Mouse (Mus musculus): ENCODE data around the gene Nrf1.

Gene Nrf1

GRCm38 (mm10) chr6:30175225-30175917, 127.6 kb downstream of the Nrf1 start:
- DNase-seq (ENCODE audit: low read depth) = no peak

GRCm38 (mm10) chr6:30175918-30176421, 128.2 kb downstream of the Nrf1 start:
- DNase-seq (ENCODE audit: low read depth) = no peak

GRCm38 (mm10) chr6:30176496-30176895, 128.7 kb downstream of the Nrf1 start:
- DNase-seq (ENCODE audit: low read depth) = no peak

DNA sequence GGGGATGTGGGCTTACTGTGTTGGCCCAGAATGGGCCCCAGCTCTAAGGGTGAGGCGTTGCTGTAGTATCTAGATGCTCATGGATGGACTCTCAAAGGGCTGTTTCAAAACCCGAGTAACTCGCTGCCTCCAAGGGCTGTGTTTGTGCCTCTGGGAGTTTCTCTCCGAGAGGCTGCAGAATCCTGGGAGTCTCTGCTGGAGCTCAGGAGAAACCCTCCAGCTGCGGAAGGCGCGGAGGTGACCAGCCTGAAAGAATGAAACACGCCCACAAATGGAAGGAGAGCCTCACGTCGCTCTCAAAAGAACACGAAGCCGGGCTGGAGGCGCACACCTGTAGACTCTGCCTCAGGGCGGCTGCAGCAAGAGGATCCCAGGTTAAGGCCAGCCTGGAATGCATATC, 129.5 kb downstream of the Nrf1 start:
- DNase-seq (ENCODE audit: low read depth) = no peak

GRCm38 (mm10) chr6:30178023-30178639, 130.3 kb downstream of the Nrf1 start:
- DNase-seq (ENCODE audit: low read depth) = no peak

DNA sequence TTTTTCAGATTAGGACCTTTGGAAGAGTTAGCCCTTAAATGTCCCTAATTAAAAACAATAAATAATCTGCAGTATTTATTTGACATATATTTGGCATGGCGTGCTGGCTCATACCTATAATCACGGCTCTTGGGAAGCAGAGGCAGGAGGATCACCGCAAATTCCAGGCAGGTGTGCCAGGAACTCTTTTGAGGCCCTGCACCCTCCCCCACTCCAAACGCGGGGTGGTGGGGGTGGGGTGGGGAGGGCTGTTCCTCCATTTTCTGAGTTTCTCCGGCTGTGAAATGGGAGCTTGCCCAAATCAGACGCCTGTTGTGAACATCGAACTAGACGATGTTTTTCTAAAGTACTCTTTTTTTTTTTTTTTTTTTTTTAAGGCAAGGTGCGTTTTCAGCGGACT, 131.3 kb downstream of the Nrf1 start:
- DNase-seq (ENCODE audit: low read depth) = no peak

DNA sequence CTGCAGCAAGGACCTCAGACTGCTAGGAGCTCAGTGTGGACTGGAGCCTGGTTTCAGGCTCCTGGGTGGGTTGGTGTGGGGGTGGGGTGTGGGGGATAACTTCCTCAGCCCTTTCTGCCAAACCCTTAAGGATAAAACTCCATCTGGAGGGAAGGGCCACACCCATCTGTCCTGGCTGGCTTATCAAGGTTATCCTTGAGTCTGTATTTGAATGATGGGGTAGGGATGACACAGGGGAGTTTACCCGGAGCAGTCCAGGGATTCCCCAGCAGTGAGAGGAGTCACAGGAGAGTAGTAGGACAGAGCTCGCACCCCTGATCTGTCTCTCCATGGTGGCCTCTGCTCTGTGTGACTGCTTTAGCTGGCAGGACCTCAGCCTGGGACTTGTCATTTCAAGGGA, 132.5 kb downstream of the Nrf1 start:
- DNase-seq (ENCODE audit: low read depth) = no peak

DNA sequence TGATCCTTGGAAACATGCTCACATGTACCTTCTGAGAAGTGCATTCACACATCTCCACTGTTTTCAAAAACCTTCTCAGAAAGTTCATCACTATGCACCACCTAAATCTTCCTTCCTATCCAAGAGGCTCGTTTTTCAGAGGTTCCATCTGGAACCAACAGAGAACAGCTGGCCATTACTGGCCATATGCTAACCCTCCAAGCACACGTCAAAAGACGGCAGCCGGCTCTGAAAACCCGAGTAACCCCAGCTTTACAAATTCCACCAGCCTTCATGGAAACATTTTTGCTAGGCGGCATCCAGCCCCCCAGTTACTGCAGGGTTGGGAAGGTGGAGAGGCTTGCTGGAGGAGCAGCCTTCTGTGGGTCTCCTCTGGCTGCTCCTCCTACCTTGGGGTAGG, 134.2 kb downstream of the Nrf1 start:
- no peak for DNase-seq (ENCODE audit: low read depth)

DNA sequence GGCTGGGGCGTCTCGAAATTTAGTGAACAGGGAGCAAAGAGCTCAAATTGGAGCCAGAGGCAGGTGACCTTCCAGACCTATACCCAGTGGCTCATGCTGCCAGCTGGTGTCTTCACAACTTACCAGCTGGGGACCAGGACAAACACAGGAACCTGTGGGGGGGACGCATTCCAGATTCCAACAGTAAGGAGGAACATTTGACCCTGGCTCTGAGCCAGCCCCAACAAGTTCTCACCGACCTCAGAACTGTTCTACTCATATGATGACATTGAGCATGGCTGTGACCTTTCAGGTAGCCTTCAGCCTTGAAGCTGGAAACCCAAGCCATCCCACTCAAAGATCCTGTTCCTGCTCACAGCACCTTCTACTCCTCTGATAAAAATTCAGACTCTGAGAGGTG, 135.8 kb downstream of the Nrf1 start:
- no peak for DNase-seq (ENCODE audit: low read depth)

DNA sequence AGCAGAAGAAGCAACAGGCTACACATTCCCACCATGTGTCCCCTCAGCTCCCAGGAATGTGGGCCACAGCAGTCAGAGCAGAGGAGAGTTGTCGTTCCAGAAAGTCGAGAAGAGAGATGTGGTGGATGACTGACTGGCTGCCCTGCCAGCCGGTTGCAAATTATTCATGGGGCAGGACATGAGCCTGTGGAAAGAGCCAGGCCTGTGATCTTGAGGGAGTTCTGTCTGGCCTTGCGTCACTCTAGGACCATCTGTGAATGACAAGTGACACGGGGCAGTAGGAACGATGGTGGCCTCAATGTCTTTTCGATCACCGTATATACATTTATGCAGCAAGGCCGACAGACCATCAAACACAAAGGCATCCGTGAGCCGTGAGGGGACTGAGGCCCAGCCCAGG, 147.9 kb downstream of the Nrf1 start:
- no peak for DNase-seq (ENCODE audit: low read depth)

GRCm38 (mm10) chr6:30196143-30196542, 148.4 kb downstream of the Nrf1 start:
- DNase-seq (ENCODE audit: low read depth) = no peak
